Mouse (Mus musculus) ES-E14 (cell line): ENCODE measurements at regions not wholly inside any gene's neighbourhood (a gene's known extent, or its start where the extent isn't known, plus 50 kb on each side); places are given as distances from the start of the nearest gene placed in this dataset.

Experiments
- CHD2 ChIP-seq: IDR thresholded peaks from 2 replicates; pipeline ENCODE4 v1.6.1; 2014; ENCODE audit warnings: mild to moderate bottlenecking, low read depth, low read length, inconsistent platforms
- MAFK ChIP-seq: IDR thresholded peaks from 2 replicates; pipeline ENCODE4 v1.6.1; 2014; ENCODE audit warnings: mild to moderate bottlenecking, low read depth, low read length, inconsistent platforms; ENCODE audit not compliant: insufficient read depth
- ZNF384 ChIP-seq: IDR thresholded peaks from 2 replicates; pipeline ENCODE4 v1.6.1; 2012; ENCODE audit warnings: low read depth, low read length, inconsistent platforms

- TF ChIP-seq MAFK, result no peak
- TF ChIP-seq CHD2, result no peak
- no peak for TF ChIP-seq ZNF384
Measured at GRCm38 (mm10) chr19:14891689-14892389, 294.0 kb upstream of the Tle4 start.
